Mouse (Mus musculus) spleen, adult 2 months (tissue): ENCODE data around the gene Agpat2.

ENCODE experiments used
- CTCF ChIP-seq: fragments of 200-500 bp; IDR thresholded peaks from 2 replicates; pipeline ENCODE4 v1.5.1; 2011; ENCODE audit warnings: mild to moderate bottlenecking, inconsistent platforms; ENCODE audit not compliant: insufficient read depth, insufficient read length, insufficient replicate concordance; ENCODE audit errors: extremely low read depth
- POLR2A ChIP-seq: fragments of 200-500 bp; IDR thresholded peaks from 2 replicates; pipeline ENCODE4 v1.6.1; 2011; ENCODE audit warnings: low read depth, low read length, inconsistent platforms

- TF ChIP-seq CTCF (no peak), POLR2A (no peak)
Measured at GRCm38 (mm10) chr2:26636325-26636635, 32.1 kb upstream of the Agpat2 start.
